Mouse (Mus musculus) lung, adult 2 months (tissue): ENCODE measurements around the gene Sorcs3.

Source experiments
- CTCF ChIP-seq: fragments of 200-500 bp; IDR thresholded peaks from 2 replicates; pipeline ENCODE4 v1.5.1; 2011; ENCODE audit warnings: mild to moderate bottlenecking, low read length, control low read depth; ENCODE audit not compliant: insufficient read depth
- POLR2A ChIP-seq: fragments of 200-500 bp; IDR thresholded peaks from 2 replicates; pipeline ENCODE4 v1.6.1; 2011; ENCODE audit warnings: low read depth, mild to moderate bottlenecking, control low read depth, low read length, borderline replicate concordance; ENCODE audit errors: extremely low read depth

DNA sequence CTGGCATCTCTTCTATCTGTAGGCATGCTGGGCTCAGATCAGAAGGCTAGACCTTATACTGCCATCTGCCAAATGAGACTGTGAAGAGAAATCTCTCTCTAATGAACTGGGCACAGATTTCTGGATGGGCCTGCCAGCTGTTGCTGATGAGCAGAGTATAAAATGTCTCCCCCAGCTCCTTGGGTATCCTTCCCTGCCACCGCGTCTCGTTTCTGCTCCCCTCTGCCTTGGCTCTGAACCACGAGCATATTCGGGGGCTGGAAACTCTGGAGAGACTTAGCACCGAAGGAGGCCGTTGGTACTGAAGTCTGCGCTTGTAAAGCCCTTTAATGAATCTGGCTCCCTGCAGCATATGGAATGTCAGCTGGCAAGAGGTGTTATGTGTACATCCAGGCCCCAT lies 74.4 kb downstream of the Sorcs3 start:
- TF ChIP-seq CTCF (no peak), POLR2A (no peak)
